Mouse (Mus musculus) left cerebral cortex, adult 9 months (tissue): ENCODE data around the gene Pik3cb.
A peak's percentile ranks its signal among the peaks of the same experiment; 100 is the strongest.

ENCODE experiments used
- DNase-seq, 2 experiments: peaks; one replicate each; pipeline ENCODE4 v3.0.0; 2022; ENCODE audit warnings: low spot score in 2 of 2

The Pik3cb gene

GRCm38 (mm10) chr9:99001326-99001725, 139.1 kb downstream of the Pik3cb start:
- DNase-seq = no peak

- peak in 1 of 2 experiments; percentile 36 for DNase-seq
Measured at GRCm38 (mm10) chr9:98999881-99000339, 140.5 kb downstream of the Pik3cb start.

- DNase-seq = no peak
Measured at GRCm38 (mm10) chr9:98994103-98994502, 146.3 kb downstream of the Pik3cb start.

GRCm38 (mm10) chr9:98987131-98987530, 153.3 kb downstream of the Pik3cb start:
- DNase-seq = no peak
